Mouse (Mus musculus): ENCODE measurements around the gene Wdr54. TPM values are rescaled to one million over a fixed set of nuclear protein-coding genes. Genes with fewer than 3 reads are reported as not detected.

The Wdr54 gene
- polyA plus RNA-seq (2014; fragmentation: Illumina TruSeq; extraction: RNeasy Lipid Tissue Mini Kit (QIAGEN cat#74804); ENCODE audit: low read depth, low replicate concordance), result 0.35 TPM

DNA sequence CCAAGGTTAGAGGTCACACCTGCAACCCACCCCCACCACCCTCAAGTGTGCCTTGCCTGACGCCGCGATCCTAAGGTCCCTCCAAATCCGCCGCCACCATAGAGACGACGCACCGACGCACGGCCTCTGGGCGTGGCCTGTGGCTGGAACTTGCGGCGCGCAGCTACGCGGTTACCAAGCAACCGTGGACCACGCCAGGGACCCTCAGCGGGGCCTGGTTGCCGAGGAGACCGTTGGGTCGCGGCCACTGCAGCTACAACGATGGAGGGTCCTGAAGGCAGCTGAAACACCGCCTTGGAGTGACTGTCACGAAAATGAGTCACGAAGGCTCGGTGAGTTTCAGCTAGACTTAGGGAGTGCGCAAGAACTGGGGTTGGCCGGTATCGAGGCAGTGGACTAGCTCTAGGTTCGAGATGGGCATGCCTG, at the start of gene Wdr54, which contains the start of gene 1700003E16Rik:
Gene Wdr54, minus strand, starts transcription at position 139 of the 426 bp plus-strand sequence.
Gene 1700003E16Rik, plus strand, starts transcription at position 146 of the 426 bp plus-strand sequence.

GRCm38 (mm10) chr6:83165607-83166242, 9.5 kb upstream of the Wdr54 start, which contains the start of gene Dctn1:
Gene Dctn1 (plus strand): TSS chr6:83165920.

GRCm38 (mm10) chr6:83134951-83135513, 21.2 kb downstream of the Wdr54 start, which contains the start of gene Rtkn:
Gene Rtkn (plus strand): TSS chr6:83135463.

DNA sequence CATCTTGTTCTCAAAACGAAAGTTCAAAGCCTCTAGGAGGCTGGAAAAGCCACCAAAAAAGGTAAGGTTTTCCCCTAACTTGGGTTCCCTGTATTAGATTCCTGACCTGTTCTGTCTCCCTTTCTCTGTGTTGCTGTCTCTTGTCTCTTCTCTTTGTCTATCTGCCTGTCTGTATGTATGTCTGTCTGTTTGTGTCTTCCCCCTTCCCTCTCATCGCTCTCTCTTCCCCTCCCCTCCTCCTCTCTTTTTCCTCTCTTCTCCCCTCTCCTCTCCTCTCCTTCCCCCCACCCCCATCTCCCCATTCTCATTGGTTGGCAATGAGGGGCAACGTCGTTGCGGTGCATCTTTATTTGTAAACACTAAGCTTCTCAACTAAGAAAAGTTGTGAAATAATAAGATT, 30.9 kb downstream of the Wdr54 start, which contains the start of gene Ino80b:
Gene Ino80b, minus strand, starts transcription at position 101 of the 400 bp plus-strand sequence.

GRCm38 (mm10) chr6:83120930-83121862, 35.0 kb downstream of the Wdr54 start, which contains the start of gene Wbp1:
Gene Wbp1 (minus strand): TSS chr6:83121559.

GRCm38 (mm10) chr6:83115011-83115671, 41.1 kb downstream of the Wdr54 start, which contains the start of gene Mogs:
Gene Mogs (plus strand): TSS chr6:83115496.

GRCm38 (mm10) chr6:83108762-83109668, 47.2 kb downstream of the Wdr54 start, which contains the start of gene Mrpl53:
Gene Mrpl53 (plus strand): TSS chr6:83109040.

DNA sequence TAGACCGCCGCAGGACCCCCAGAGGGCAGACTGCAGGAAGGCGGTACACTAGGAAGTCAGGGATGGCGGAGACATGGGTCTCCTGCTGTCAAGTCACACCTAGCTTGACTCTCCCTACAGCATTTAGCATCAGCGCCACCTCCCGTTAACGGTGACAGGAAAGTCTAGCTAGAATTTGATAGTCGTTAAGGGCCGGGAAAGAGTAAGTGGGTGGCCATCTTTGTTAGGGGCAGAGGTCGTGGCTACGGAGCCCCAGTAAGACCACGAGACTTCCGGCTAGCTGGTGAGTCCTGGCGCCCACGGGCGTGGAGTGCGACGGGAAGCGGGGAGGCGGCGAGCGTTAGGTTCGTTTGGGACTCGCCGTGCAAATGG, 54.9 kb downstream of the Wdr54 start, which contains the start of the genes Ccdc142 and Gm42688:
Gene Ccdc142, plus strand, starts transcription at position 286 of the 372 bp plus-strand sequence.
Gene Gm42688, plus strand, starts transcription at position 302 of the 372 bp plus-strand sequence.

Other genes with a start within 250 kb of the Wdr54 start
- not detected for gene Sema4f, start 216.6 kb downstream of the Wdr54 start, polyA plus RNA-seq (2014; fragmentation: Illumina TruSeq; extraction: RNeasy Lipid Tissue Mini Kit (QIAGEN cat#74804); ENCODE audit: low read depth, low replicate concordance)
- 0.22 TPM for gene M1ap, start 209.5 kb downstream of the Wdr54 start, polyA plus RNA-seq (2014; fragmentation: Illumina TruSeq; extraction: RNeasy Lipid Tissue Mini Kit (QIAGEN cat#74804); ENCODE audit: low read depth, low replicate concordance)
- gene Dok1, start 122.9 kb downstream of the Wdr54 start, polyA plus RNA-seq (2014; fragmentation: Illumina TruSeq; extraction: RNeasy Lipid Tissue Mini Kit (QIAGEN cat#74804); ENCODE audit: low read depth, low replicate concordance), result 0.41 TPM
- 1.3 TPM for gene Loxl3, start 122.2 kb downstream of the Wdr54 start, polyA plus RNA-seq (2014; fragmentation: Illumina TruSeq; extraction: RNeasy Lipid Tissue Mini Kit (QIAGEN cat#74804); ENCODE audit: low read depth, low replicate concordance)
- gene Aup1, start 101.9 kb downstream of the Wdr54 start, polyA plus RNA-seq (2014; fragmentation: Illumina TruSeq; extraction: RNeasy Lipid Tissue Mini Kit (QIAGEN cat#74804); ENCODE audit: low read depth, low replicate concordance), result 19.9 TPM
- gene Htra2, start 101.1 kb downstream of the Wdr54 start, polyA plus RNA-seq (2014; fragmentation: Illumina TruSeq; extraction: RNeasy Lipid Tissue Mini Kit (QIAGEN cat#74804); ENCODE audit: low read depth, low replicate concordance), result 3.1 TPM
- 3.0 TPM for gene Dqx1, start 98.6 kb downstream of the Wdr54 start, polyA plus RNA-seq (2014; fragmentation: Illumina TruSeq; extraction: RNeasy Lipid Tissue Mini Kit (QIAGEN cat#74804); ENCODE audit: low read depth, low replicate concordance)
- not detected for gene Tlx2, start 86.1 kb downstream of the Wdr54 start, polyA plus RNA-seq (2014; fragmentation: Illumina TruSeq; extraction: RNeasy Lipid Tissue Mini Kit (QIAGEN cat#74804); ENCODE audit: low read depth, low replicate concordance)
- 5.8 TPM for gene Pcgf1, start 78.5 kb downstream of the Wdr54 start, polyA plus RNA-seq (2014; fragmentation: Illumina TruSeq; extraction: RNeasy Lipid Tissue Mini Kit (QIAGEN cat#74804); ENCODE audit: low read depth, low replicate concordance)
- not detected for gene Lbx2, start 70.0 kb downstream of the Wdr54 start, polyA plus RNA-seq (2014; fragmentation: Illumina TruSeq; extraction: RNeasy Lipid Tissue Mini Kit (QIAGEN cat#74804); ENCODE audit: low read depth, low replicate concordance)
- gene Ccdc142, start 54.8 kb downstream of the Wdr54 start, polyA plus RNA-seq (2014; fragmentation: Illumina TruSeq; extraction: RNeasy Lipid Tissue Mini Kit (QIAGEN cat#74804); ENCODE audit: low read depth, low replicate concordance), result not detected
- gene Gm42688, start 54.8 kb downstream of the Wdr54 start, polyA plus RNA-seq (2014; fragmentation: Illumina TruSeq; extraction: RNeasy Lipid Tissue Mini Kit (QIAGEN cat#74804); ENCODE audit: low read depth, low replicate concordance), result 1.2 TPM
- gene Mrpl53, start 47.4 kb downstream of the Wdr54 start, polyA plus RNA-seq (2014; fragmentation: Illumina TruSeq; extraction: RNeasy Lipid Tissue Mini Kit (QIAGEN cat#74804); ENCODE audit: low read depth, low replicate concordance), result 22.0 TPM
- 2.2 TPM for gene Mogs, start 40.9 kb downstream of the Wdr54 start, polyA plus RNA-seq (2014; fragmentation: Illumina TruSeq; extraction: RNeasy Lipid Tissue Mini Kit (QIAGEN cat#74804); ENCODE audit: low read depth, low replicate concordance)
- 11.9 TPM for gene Wbp1, start 34.8 kb downstream of the Wdr54 start, polyA plus RNA-seq (2014; fragmentation: Illumina TruSeq; extraction: RNeasy Lipid Tissue Mini Kit (QIAGEN cat#74804); ENCODE audit: low read depth, low replicate concordance)
- gene Ino80b, start 31.0 kb downstream of the Wdr54 start, polyA plus RNA-seq (2014; fragmentation: Illumina TruSeq; extraction: RNeasy Lipid Tissue Mini Kit (QIAGEN cat#74804); ENCODE audit: low read depth, low replicate concordance), result not detected
- 0.28 TPM for gene Rtkn, start 20.9 kb downstream of the Wdr54 start, polyA plus RNA-seq (2014; fragmentation: Illumina TruSeq; extraction: RNeasy Lipid Tissue Mini Kit (QIAGEN cat#74804); ENCODE audit: low read depth, low replicate concordance)
- not detected for gene 1700003E16Rik, start within 50 bp of the Wdr54 start, polyA plus RNA-seq (2014; fragmentation: Illumina TruSeq; extraction: RNeasy Lipid Tissue Mini Kit (QIAGEN cat#74804); ENCODE audit: low read depth, low replicate concordance)
- gene Dctn1, start 9.5 kb upstream of the Wdr54 start, polyA plus RNA-seq (2014; fragmentation: Illumina TruSeq; extraction: RNeasy Lipid Tissue Mini Kit (QIAGEN cat#74804); ENCODE audit: low read depth, low replicate concordance), result 19.5 TPM
- not detected for gene Slc4a5, start 63.4 kb upstream of the Wdr54 start, polyA plus RNA-seq (2014; fragmentation: Illumina TruSeq; extraction: RNeasy Lipid Tissue Mini Kit (QIAGEN cat#74804); ENCODE audit: low read depth, low replicate concordance)
- gene Mthfd2, start 169.5 kb upstream of the Wdr54 start, polyA plus RNA-seq (2014; fragmentation: Illumina TruSeq; extraction: RNeasy Lipid Tissue Mini Kit (QIAGEN cat#74804); ENCODE audit: low read depth, low replicate concordance), result 3.6 TPM
- 217 TPM for gene Mob1a, start 169.6 kb upstream of the Wdr54 start, polyA plus RNA-seq (2014; fragmentation: Illumina TruSeq; extraction: RNeasy Lipid Tissue Mini Kit (QIAGEN cat#74804); ENCODE audit: low read depth, low replicate concordance)
- 41.1 TPM for gene Bola3, start 192.8 kb upstream of the Wdr54 start, polyA plus RNA-seq (2014; fragmentation: Illumina TruSeq; extraction: RNeasy Lipid Tissue Mini Kit (QIAGEN cat#74804); ENCODE audit: low read depth, low replicate concordance)

All from sigmoid colon, adult 10 weeks (tissue).